Mouse (Mus musculus): ENCODE measurements around the gene Amhr2.

DNA sequence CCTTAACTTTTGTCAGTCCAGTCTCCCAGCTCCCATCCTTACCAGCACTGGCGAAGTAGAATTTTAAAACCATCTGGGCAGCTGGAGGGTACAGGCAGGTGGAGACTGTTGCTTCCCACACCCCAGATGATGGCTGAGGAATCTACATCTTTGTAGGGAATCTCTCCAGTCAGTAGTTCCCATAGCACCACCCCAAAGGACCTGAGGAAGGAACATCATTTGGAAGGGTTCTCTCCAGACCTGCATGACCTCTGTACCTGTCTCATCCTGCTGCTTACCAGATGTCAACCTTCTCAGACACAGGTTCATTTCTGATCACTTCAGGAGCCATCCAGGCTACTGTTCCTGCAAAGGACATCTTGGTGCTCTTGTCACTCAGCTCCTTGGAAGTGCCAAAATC is 58.3 kb downstream of the Amhr2 start, which contains the start of gene Gm10337:
- TF ChIP-seq CTCF (conservative IDR thresholded peaks at IDR 0.05; ENCODE audit: low read length) (no peak), POU5F1 (IDR thresholded peaks at IDR 0.05; ENCODE audit: borderline replicate concordance, low read length) (no peak)

All from E14TG2a.4 (cell line).